Mouse (Mus musculus) lung, adult 2 months (tissue): ENCODE data around the gene Zrsr1.

Source experiments
- CTCF ChIP-seq: fragments of 200-500 bp; IDR thresholded peaks from 2 replicates; pipeline ENCODE4 v1.5.1; 2011; ENCODE audit warnings: mild to moderate bottlenecking, low read length, control low read depth; ENCODE audit not compliant: insufficient read depth
- POLR2A ChIP-seq: fragments of 200-500 bp; IDR thresholded peaks from 2 replicates; pipeline ENCODE4 v1.6.1; 2011; ENCODE audit warnings: low read depth, mild to moderate bottlenecking, control low read depth, low read length, borderline replicate concordance; ENCODE audit errors: extremely low read depth

DNA sequence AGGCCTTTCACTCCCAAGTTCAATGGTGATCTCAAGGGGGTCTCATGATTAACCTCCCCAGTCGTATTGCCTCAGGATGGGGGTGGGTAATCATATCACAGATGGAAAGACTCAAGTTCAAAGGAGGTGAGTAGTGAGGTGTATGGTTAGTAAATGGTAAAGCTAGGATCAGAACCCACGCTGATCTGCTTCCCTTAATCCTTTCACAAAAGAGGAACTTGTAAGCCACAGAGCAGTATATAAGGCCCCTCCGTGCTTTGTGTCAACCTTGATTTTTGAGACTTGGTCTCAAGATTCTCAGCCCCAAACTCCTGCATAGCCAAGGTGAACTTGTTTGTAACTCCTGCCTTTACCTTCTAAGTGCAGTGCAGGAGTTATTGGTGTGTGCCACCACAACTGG lies 52.4 kb downstream of the Zrsr1 start:
- TF ChIP-seq CTCF (no peak), POLR2A (no peak)
